Mouse (Mus musculus) kidney, embryonic 15.5 days (tissue): ENCODE results near the gene Tk1. TPM values are rescaled to one million over a fixed set of nuclear protein-coding genes. Genes with fewer than 3 reads are reported as not detected.

Experiments
- ATAC-seq: fragments of 200-750 bp; cut with Nextera tagmentation; replicated peaks from 2 replicates; pipeline ENCODE4 v1.8.0; 2017; ENCODE audit warnings: moderate TSS enrichment; ENCODE audit not compliant: low FRiP score
- H3K27ac ChIP-seq: fragments of 300-500 bp; sonication (generic); 2 replicates; pipeline ENCODE4 v1.5.1; 2015; ENCODE audit warnings: mild to moderate bottlenecking, inconsistent platforms
- H3K27me3 ChIP-seq: fragments of 300-500 bp; sonication (generic); 2 replicates; pipeline ENCODE4 v1.6.1; 2015; ENCODE audit warnings: inconsistent platforms
- H3K36me3 ChIP-seq: fragments of 300-500 bp; sonication (generic); 2 replicates; pipeline ENCODE4 v1.6.1; 2015; ENCODE audit warnings: inconsistent platforms
- H3K4me1 ChIP-seq: fragments of 300-500 bp; sonication (generic); 2 replicates; pipeline ENCODE4 v1.6.1; 2015; ENCODE audit warnings: inconsistent platforms
- H3K4me2 ChIP-seq: fragments of 300-500 bp; sonication (generic); 2 replicates; pipeline ENCODE4 v1.6.1; 2015; ENCODE audit warnings: moderate library complexity, mild to moderate bottlenecking, inconsistent platforms
- H3K4me3 ChIP-seq: fragments of 300-500 bp; sonication (generic); replicated peaks from 2 replicates; pipeline ENCODE4 v1.5.1; 2015; ENCODE audit warnings: mild to moderate bottlenecking, inconsistent platforms
- H3K9ac ChIP-seq: fragments of 300-500 bp; sonication (generic); 2 replicates; pipeline ENCODE4 v1.6.1; 2015; ENCODE audit warnings: mild to moderate bottlenecking, inconsistent platforms
- H3K9me3 ChIP-seq: fragments of 300-500 bp; sonication (generic); replicated peaks from 2 replicates; pipeline ENCODE4 v1.6.1; 2016; ENCODE audit warnings: inconsistent platforms
- WGBS: fragments of 180-500 bp; shearing (Covaris S2); methylation state at CpG from one replicate; pipeline ENCODE4 v1.1.7; 2015; ENCODE audit warnings: mixed read lengths; 5-methylcytosine and 5-hydroxymethylcytosine counted together
- polyA plus RNA-seq: library from polyadenylated mRNA; unstranded; fragments of >200 nt; fragmentation: Nextera tagmentation; extraction: Ambion mirVana; gene quantifications from 2 replicates; pipeline ENCODE4 v1.2.1, GENCODE M21; 2015

The Tk1 gene
- polyA plus RNA-seq, 1 experiment from 2014 or later = 128 TPM

DNA sequence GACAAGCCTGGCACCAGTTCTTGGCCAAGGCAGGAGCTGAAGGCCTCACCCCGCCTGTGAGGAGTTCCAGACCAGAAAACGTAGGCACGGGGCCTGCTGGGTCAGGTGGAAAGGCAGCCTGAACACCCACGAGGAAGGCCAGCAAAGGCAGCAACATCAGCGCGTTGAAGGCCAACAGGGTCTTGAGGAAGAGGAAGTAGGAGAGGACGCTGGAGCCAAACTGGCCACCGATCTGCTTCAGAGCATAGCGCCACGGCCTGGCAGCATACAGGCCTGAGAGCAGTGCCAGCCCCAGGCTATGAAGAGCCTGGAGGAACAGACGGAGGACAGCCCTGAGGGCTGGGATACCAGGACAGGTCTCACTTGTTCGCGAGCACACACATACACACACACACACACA lies 50.4 kb downstream of the Tk1 start:
- H3K4me2 ChIP-seq = no peak overlapping the region
- 85% methylated on average over 13 of the region's 13 CpGs for WGBS
- peaks cover 33% of the 10 kb centered on the region for H3K4me1 ChIP-seq
- H3K9ac ChIP-seq = no peak overlapping the region
- H3K9me3 ChIP-seq = no peaks in the 10 kb centered on the region
- no peak overlapping the region for H3K27ac ChIP-seq
- H3K27me3 ChIP-seq = no peaks in the 10 kb centered on the region
- ATAC-seq = no peak
- H3K4me3 ChIP-seq = no peak overlapping the region
- H3K36me3 ChIP-seq = peaks cover 62% of the 10 kb centered on the region

DNA sequence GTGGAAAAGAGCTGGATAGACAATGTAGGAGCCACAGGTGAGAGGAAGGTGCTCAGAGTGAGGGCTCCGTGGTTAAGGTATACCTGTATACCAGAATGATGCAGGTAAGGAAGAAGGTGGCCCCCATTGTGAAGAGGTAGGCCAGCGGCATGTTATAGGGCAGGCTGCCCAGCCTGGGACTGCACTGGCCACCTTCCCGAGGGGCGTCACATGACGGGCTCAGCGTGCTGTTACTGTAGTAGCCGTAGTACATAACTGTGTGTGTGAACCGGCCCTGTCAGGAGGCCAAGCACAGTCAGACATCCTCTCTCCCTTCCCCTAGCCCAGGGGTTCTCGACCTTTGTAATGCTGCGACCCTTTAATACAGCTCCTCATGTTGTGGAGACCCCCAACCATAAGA lies 51.0 kb downstream of the Tk1 start:
- Histone ChIP-seq H3K9ac (no peak overlapping the region), H3K4me1 (peaks cover 30% of the 10 kb centered on the region), H3K36me3 (peaks cover 62% of the 10 kb centered on the region), H3K9me3 (no peaks in the 10 kb centered on the region), H3K27ac (no peak overlapping the region), H3K4me3 (no peak overlapping the region), H3K27me3 (no peaks in the 10 kb centered on the region), H3K4me2 (no peak overlapping the region)
- WGBS = 91% methylated on average over 10 of the region's 10 CpGs
- ATAC-seq = no peak

DNA sequence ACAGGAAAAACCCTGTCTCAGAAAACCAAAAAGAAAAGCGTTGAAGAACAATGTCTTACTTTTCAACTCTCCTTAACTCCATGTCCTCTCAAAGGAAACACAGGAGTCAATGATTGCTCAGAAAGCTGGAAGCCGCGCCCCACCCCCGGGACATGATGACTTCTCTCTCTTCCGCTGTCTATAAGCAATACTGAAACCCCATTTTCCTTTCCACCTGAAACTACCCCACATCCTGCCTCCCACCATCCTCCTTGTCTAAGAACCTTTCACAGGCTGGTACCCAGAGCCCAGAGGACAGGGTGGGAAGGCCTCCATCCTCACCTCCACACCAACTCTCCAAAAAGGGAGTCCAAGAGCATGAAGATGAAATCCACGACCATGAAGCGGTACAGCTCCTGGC lies 53.5 kb downstream of the Tk1 start:
- Histone ChIP-seq H3K4me2 (no peak overlapping the region), H3K9me3 (no peaks in the 10 kb centered on the region), H3K9ac (no peak overlapping the region), H3K4me3 (no peak overlapping the region), H3K27ac (no peak overlapping the region), H3K36me3 (peaks cover 58% of the 10 kb centered on the region), H3K27me3 (no peaks in the 10 kb centered on the region), H3K4me1 (peaks cover 13% of the 10 kb centered on the region; the same call in 1 of the 2 replicates)
- no peak for ATAC-seq
- WGBS = 96% methylated on average over 7 of the region's 7 CpGs

DNA sequence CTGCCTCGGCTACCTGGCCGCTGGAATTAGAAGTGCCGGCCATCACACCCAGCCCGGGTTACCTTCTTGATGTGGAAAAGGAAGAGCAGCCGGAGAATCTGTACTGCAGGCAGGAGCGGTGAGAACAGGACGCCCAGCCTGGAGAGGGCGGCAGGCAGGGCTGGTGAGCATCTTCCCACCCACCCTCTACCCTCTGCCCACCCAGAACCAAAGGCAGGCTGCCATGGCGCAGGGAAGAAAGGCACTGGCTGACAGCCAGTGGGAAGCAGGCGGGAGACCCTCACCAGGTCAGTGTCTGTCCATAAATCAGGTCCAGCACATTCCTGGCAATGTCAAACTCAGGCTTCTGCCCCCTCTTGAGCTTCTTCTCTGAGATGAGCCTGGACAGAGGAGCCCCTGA lies 55.5 kb downstream of the Tk1 start:
- no peak overlapping the region for H3K27ac ChIP-seq
- no peak overlapping the region for H3K4me2 ChIP-seq
- H3K27me3 ChIP-seq = no peaks in the 10 kb centered on the region
- WGBS = 68% methylated on average over 10 of the region's 10 CpGs
- peaks cover 61% of the 10 kb centered on the region for H3K36me3 ChIP-seq
- no peak for ATAC-seq
- peaks cover 18% of the 10 kb centered on the region; the same call in 1 of the 2 replicates for H3K4me1 ChIP-seq
- H3K9me3 ChIP-seq = no peaks in the 10 kb centered on the region
- H3K4me3 ChIP-seq = no peak overlapping the region
- H3K9ac ChIP-seq = no peak overlapping the region

DNA sequence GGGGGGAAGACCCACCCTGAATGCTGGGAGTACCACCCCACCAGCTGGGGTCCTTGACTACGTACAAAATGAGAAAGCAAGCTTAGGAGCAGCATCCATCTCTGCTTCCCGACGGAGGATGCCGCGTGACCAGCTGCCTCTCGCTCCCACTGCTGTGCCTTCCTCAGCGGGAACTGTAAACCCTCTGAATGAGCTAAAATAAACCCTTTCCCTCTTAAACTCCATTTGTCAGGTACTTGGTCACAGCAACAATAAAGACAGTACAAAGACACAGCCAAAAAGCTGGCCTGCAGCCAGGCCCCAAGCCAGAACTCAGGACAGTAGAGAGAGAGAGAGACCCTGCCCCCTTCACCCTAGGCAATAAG lies 56.2 kb downstream of the Tk1 start:
- Histone ChIP-seq H3K27me3 (no peaks in the 10 kb centered on the region), H3K9ac (no peak overlapping the region), H3K4me2 (no peak overlapping the region), H3K27ac (no peak overlapping the region), H3K4me3 (no peak overlapping the region), H3K4me1 (peaks cover 18% of the 10 kb centered on the region; the same call in 1 of the 2 replicates), H3K9me3 (no peaks in the 10 kb centered on the region), H3K36me3 (peaks cover 61% of the 10 kb centered on the region)
- 89% methylated on average over 7 of the region's 7 CpGs for WGBS
- no peak for ATAC-seq

DNA sequence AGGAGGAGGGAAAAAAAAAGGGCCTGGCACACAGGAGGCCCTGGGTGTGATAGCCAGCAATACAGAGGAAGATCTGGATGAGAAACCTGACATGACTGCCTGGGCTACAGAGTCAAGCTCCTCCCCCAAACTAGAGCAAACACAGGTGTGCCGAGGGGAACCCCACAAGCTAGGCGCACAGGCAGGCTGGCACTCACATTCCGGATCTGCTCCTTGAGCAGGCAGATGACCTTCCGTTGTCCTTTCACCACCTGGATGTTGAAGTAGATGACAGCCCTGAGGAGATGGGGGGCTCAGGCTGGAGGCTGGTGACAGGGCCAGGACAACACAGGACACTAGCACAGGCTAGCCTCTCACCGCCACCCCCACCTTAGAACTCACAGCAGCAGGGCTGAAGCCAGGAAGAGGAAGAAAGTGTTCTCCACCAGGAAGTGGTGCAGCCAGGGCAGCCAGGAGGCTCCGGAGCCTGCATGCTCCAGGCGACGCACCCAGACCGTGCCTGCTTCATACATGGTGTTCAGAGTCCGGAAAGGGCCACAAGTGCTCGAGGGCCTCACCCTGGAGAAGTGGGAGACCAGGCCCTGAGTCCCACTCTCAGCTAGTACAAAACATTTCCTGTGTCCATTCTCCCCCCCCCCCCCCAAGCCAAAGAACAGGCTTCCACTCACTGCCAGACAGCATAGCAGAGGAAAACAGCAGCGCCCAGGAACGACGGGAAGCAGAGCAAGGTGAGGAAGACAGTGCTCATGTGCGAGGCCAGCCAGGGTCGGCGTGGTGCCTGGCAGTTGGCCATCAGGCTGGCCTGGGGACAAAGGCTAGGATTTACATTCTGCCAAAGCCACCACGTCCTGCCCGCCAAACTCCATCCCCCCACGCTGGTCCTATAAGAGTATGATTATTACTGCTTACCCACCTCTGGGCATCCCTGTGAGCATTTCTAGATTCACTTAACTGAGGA lies 56.9 kb downstream of the Tk1 start:
- no peak for ATAC-seq
- Histone ChIP-seq H3K27me3 (no peaks in the 10 kb centered on the region), H3K36me3 (peaks cover 61% of the 10 kb centered on the region), H3K9me3 (no peaks in the 10 kb centered on the region), H3K9ac (no peak overlapping the region), H3K4me2 (no peak overlapping the region), H3K4me1 (peaks cover 18% of the 10 kb centered on the region; the same call in 1 of the 2 replicates), H3K27ac (0 out of 2 replicates have a peak overlapping the region, but pooled peaks have one; percentile 37), H3K4me3 (no peak overlapping the region)
- WGBS = 78% methylated on average over 20 of the region's 20 CpGs

DNA sequence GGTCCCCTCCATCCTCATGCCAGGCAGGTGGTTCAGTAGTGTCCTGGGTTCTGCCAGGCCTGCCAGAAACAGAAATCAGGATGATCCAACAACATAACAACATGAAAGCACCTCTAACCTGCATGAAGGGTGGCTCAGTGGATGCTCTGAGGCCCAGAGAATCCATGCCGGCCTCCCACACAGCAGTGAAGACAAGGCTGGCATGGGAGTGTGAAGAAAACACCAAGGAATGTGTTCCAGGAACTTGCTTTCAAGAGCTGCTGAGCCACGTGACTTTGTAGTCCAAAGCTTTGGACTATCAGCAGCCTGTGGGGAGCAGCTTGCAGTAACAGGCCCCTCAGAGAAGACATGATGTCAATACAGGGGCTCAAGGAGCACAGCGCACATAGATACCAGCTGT lies 59.6 kb downstream of the Tk1 start:
- H3K9ac ChIP-seq = no peak overlapping the region
- 0 out of 2 replicates have a peak overlapping the region, but pooled peaks have one; percentile 27 for H3K27ac ChIP-seq
- WGBS = 82% methylated on average over 3 of the region's 3 CpGs

More for the DNA sequence above, 59.6 kb downstream of the Tk1 start:
- H3K4me2 ChIP-seq = no peak overlapping the region
- H3K27me3 ChIP-seq = no peaks in the 10 kb centered on the region
- H3K9me3 ChIP-seq = no peaks in the 10 kb centered on the region
- H3K4me1 ChIP-seq = peaks cover 18% of the 10 kb centered on the region; the same call in 1 of the 2 replicates
- H3K36me3 ChIP-seq = peaks cover 54% of the 10 kb centered on the region
- H3K4me3 ChIP-seq = no peak overlapping the region
- no peak for ATAC-seq

Other genes with a start within 250 kb of the Tk1 start
- gene Tnrc6c, start 171.8 kb downstream of the Tk1 start, polyA plus RNA-seq = 10.0 and 10.5 TPM in 2 replicates
- 2.7 and 3.6 TPM in 2 replicates for gene Tmc8, start 44.0 kb downstream of the Tk1 start, polyA plus RNA-seq
- 36.2 and 37.5 TPM in 2 replicates for gene Tmc6, start 43.9 kb downstream of the Tk1 start, polyA plus RNA-seq
- gene 6030468B19Rik, start 28.4 kb downstream of the Tk1 start, polyA plus RNA-seq = 0.36 and 1.7 TPM in 2 replicates
- 0.54 and 0.91 TPM in 2 replicates for gene Gm20708, start 16.4 kb downstream of the Tk1 start, polyA plus RNA-seq
- gene Syngr2, start 16.4 kb downstream of the Tk1 start, polyA plus RNA-seq = 78.0 and 80.5 TPM in 2 replicates
- 3.9 and 6.7 TPM in 2 replicates for gene Afmid, start 168 bp downstream of the Tk1 start, polyA plus RNA-seq
- gene Birc5, start 23.2 kb upstream of the Tk1 start, polyA plus RNA-seq = 310 and 329 TPM in 2 replicates
- gene Tmem235, start 34.7 kb upstream of the Tk1 start, polyA plus RNA-seq = not detected in 2 replicates
- gene Tha1, start 47.4 kb upstream of the Tk1 start, polyA plus RNA-seq = 5.3 TPM in 2 replicates
- gene Socs3, start 144.0 kb upstream of the Tk1 start, polyA plus RNA-seq = 14.1 and 15.2 TPM in 2 replicates
- gene Pgs1, start 160.2 kb upstream of the Tk1 start, polyA plus RNA-seq = 34.1 and 38.9 TPM in 2 replicates